Mouse (Mus musculus) hindbrain, embryonic 16.5 days (tissue): ENCODE data around the gene Nelfb. TPM values are rescaled to one million over a fixed set of nuclear protein-coding genes. Genes with fewer than 3 reads are reported as not detected.

Experiments
- ATAC-seq: fragments of 200-750 bp; cut with Nextera tagmentation; 2 replicates; pipeline ENCODE4 v1.8.0; 2017; ENCODE audit warnings: moderate TSS enrichment, moderate library complexity
- H3K27ac ChIP-seq: fragments of 300-500 bp; sonication (generic); 2 replicates; pipeline ENCODE4 v1.5.1; 2014; ENCODE audit warnings: low read depth, mild to moderate bottlenecking, control low read depth, low read length, moderate library complexity
- H3K27me3 ChIP-seq: fragments of 300-500 bp; sonication (generic); replicated peaks from 2 replicates; pipeline ENCODE4 v1.6.1; 2014; ENCODE audit warnings: low read length; ENCODE audit not compliant: control insufficient read depth, insufficient read depth
- H3K36me3 ChIP-seq: fragments of 300-500 bp; sonication (generic); 2 replicates; pipeline ENCODE4 v1.6.1; 2014; ENCODE audit warnings: mild to moderate bottlenecking, low read length, moderate library complexity, mixed read lengths; ENCODE audit not compliant: control insufficient read depth, insufficient read depth
- H3K4me1 ChIP-seq: fragments of 300-500 bp; sonication (generic); 2 replicates; pipeline ENCODE4 v1.6.1; 2014; ENCODE audit warnings: low read depth, low read length; ENCODE audit not compliant: control insufficient read depth, insufficient read depth
- H3K4me2 ChIP-seq: fragments of 300-500 bp; sonication (generic); 2 replicates; pipeline ENCODE4 v1.6.1; 2014; ENCODE audit warnings: mild to moderate bottlenecking, low read length, control low read depth, moderate library complexity
- H3K4me3 ChIP-seq: fragments of 300-500 bp; sonication (generic); 2 replicates; pipeline ENCODE4 v1.5.1; 2014; ENCODE audit warnings: mild to moderate bottlenecking, low read length, control low read depth, moderate library complexity
- H3K9ac ChIP-seq: fragments of 300-500 bp; sonication (generic); 2 replicates; pipeline ENCODE4 v1.6.1; 2014; ENCODE audit warnings: low read depth, mild to moderate bottlenecking, control low read depth, low read length, moderate library complexity
- H3K9me3 ChIP-seq: fragments of 300-500 bp; sonication (generic); 2 replicates; pipeline ENCODE4 v1.6.1; 2014; ENCODE audit warnings: mild to moderate bottlenecking, low read length, moderate library complexity; ENCODE audit not compliant: control insufficient read depth
- WGBS: fragments of 180-500 bp; shearing (Covaris S2); extraction: QIAGEN DNeasy Blood & Tissue Kit; methylation state at CpG from one replicate; pipeline ENCODE4 v1.1.7; 2014; 5-methylcytosine and 5-hydroxymethylcytosine counted together
- polyA plus RNA-seq: library from polyadenylated mRNA; unstranded; fragments of >200 nt; fragmentation: Nextera tagmentation; extraction: Ambion mirVana; gene quantifications from 2 replicates; pipeline ENCODE4 v1.2.1, GENCODE M21; 2015

The Nelfb gene
- polyA plus RNA-seq, 1 experiment from 2014 or later: 105 TPM

- H3K27ac ChIP-seq: peak overlapping the region; percentile 77
- ATAC-seq: no peak
- H3K9me3 ChIP-seq: no peaks in the 10 kb centered on the region
- H3K9ac ChIP-seq: no peak overlapping the region
- peaks cover 22% of the 10 kb centered on the region for H3K4me1 ChIP-seq
- WGBS: 42% methylated on average over 4 of the region's 4 CpGs
- H3K27me3 ChIP-seq: no peaks in the 10 kb centered on the region
- H3K4me3 ChIP-seq: no peak overlapping the region
- H3K4me2 ChIP-seq: peak overlapping the region; percentile 33
- no peaks in the 10 kb centered on the region for H3K36me3 ChIP-seq
Measured at GRCm38 (mm10) chr2:25177076-25177475, 34.2 kb downstream of the Nelfb start.

DNA sequence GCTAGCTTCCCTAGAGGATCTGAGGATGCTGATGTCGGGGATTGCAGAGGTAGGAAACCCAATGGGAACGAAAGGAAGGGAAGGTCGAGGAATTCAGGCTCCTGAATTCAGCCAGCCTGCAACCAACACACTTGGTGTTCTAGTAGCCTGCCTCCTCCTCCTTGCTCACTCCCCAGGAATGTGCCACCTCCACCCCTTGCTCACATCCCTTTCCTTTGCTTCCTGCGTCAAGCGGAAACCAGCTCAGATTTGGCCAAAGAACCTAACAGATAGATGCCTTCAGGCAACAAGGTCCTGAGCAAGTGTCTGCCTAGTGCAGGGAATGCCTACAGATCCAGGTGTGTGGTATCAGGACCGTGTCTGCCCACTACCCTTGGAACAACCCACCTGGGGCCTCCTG, 34.7 kb downstream of the Nelfb start:
- H3K27ac ChIP-seq: peak overlapping the region; percentile 77
- ATAC-seq: no peak
- H3K36me3 ChIP-seq: no peaks in the 10 kb centered on the region
- WGBS: 62% methylated on average over 6 of the region's 6 CpGs
- H3K27me3 ChIP-seq: no peaks in the 10 kb centered on the region
- H3K4me1 ChIP-seq: peaks cover 21% of the 10 kb centered on the region
- peak overlapping the region; percentile 1; the same call in 1 of the 2 replicates for H3K9ac ChIP-seq
- no peak overlapping the region for H3K4me3 ChIP-seq
- H3K9me3 ChIP-seq: no peaks in the 10 kb centered on the region
- peak overlapping the region; percentile 33 for H3K4me2 ChIP-seq

- no peak for ATAC-seq
- Histone ChIP-seq H3K4me1 (peaks cover 21% of the 10 kb centered on the region), H3K4me2 (no peak overlapping the region), H3K9me3 (no peaks in the 10 kb centered on the region), H3K27ac (no peak overlapping the region; the same call in 1 of the 2 replicates), H3K4me3 (no peak overlapping the region), H3K27me3 (no peaks in the 10 kb centered on the region), H3K9ac (no peak overlapping the region), H3K36me3 (no peaks in the 10 kb centered on the region)
- 81% methylated on average over 4 of the region's 4 CpGs for WGBS
Measured at GRCm38 (mm10) chr2:25175690-25176078, 35.6 kb downstream of the Nelfb start.

DNA sequence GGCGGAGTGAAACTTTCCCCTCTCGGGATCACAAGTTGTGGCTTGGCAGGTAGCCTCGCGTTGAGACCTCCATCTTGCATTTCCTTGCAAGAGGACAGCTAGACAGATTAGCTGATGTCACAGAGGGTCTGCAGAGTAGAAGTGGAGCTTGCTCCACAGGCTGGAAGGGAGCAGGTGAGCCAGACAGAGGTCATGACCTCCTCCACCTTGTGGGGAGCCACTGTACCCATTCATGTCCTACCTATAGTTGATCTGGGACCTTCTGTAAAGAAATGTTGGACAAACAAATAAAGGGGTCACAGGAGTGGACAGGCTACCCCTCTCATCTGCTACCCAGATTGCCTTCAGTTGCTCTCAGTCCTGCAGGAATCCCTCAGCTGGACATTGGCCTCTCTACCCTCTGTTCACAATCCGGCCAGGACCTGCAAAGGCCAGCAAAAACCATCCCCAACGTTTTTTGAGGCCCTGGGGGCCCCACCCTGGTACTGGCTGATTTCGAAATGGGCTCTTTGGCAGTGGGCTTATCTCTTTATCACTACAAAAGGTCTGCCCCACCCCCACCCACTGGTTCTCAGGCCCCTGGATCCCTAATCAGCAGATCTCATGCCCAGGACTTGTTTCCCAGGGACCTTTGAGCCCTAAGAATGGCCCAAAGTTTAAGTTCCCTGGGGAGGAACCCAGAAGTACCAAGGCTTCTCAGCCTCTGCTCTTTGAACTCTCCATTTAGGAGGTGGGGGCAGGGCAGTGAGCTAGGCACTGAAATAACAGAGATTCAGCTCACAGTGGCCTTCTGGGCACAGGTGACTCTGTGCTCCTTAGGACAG, 36.2 kb downstream of the Nelfb start:
- no peak overlapping the region for H3K27ac ChIP-seq
- no peaks in the 10 kb centered on the region for H3K36me3 ChIP-seq
- WGBS: 62% methylated on average over 7 of the region's 7 CpGs
- no peak overlapping the region for H3K4me3 ChIP-seq
- no peaks in the 10 kb centered on the region for H3K9me3 ChIP-seq
- no peak for ATAC-seq
- H3K27me3 ChIP-seq: no peaks in the 10 kb centered on the region
- H3K9ac ChIP-seq: no peak overlapping the region
- no peak overlapping the region for H3K4me2 ChIP-seq
- H3K4me1 ChIP-seq: peaks cover 19% of the 10 kb centered on the region

DNA sequence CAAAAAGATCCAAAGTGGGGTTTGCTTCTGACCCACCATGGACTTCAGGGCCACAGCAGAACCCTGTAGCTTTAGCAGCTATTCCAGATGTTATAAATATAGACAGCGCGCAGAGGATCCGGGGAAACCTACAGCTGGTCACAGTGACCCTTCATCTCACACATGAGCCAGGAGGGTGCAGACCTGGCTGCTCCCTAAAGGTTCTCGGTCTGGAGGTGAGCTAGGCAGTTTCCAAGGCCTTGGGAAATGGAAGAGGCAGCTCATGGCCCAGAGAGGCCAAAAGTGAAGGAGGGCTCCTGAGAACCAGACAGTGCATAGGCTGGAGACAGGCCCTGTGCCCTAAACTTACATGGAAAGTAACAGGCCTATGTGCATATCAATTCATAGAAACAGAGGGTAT, 37.5 kb downstream of the Nelfb start:
- H3K9me3 ChIP-seq: no peaks in the 10 kb centered on the region
- H3K9ac ChIP-seq: no peak overlapping the region
- H3K4me1 ChIP-seq: peaks cover 18% of the 10 kb centered on the region
- no peak overlapping the region for H3K27ac ChIP-seq
- H3K4me3 ChIP-seq: no peak overlapping the region
- ATAC-seq: no peak
- no peak overlapping the region for H3K4me2 ChIP-seq
- H3K36me3 ChIP-seq: no peaks in the 10 kb centered on the region
- no peaks in the 10 kb centered on the region for H3K27me3 ChIP-seq
- 98% methylated on average over 4 of the region's 4 CpGs for WGBS

DNA sequence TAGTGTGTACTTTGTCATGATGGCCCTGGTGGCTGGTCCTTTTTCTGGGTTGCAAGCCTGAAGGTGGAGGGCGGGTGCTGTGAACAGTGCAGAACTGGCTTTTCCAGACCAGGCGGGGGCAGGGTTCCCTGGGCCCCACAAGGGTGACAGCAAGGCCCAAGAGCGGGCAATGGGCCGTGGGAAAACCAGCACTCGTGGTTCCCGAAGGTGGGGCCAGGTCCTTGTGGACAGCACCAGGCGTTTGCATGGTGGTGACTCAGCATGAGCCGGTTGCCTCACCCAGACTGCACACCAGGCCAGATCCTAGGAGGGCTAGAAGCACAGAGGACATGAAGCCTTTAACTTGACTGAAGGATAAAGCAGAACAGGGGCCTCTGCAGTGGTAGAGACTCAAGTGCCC, 38.7 kb downstream of the Nelfb start:
- Histone ChIP-seq H3K4me1 (peaks cover 18% of the 10 kb centered on the region), H3K4me3 (no peak overlapping the region), H3K27ac (no peak overlapping the region), H3K9me3 (no peaks in the 10 kb centered on the region), H3K9ac (no peak overlapping the region), H3K27me3 (no peaks in the 10 kb centered on the region), H3K4me2 (no peak overlapping the region), H3K36me3 (no peaks in the 10 kb centered on the region)
- 78% methylated on average over 8 of the region's 8 CpGs for WGBS
- ATAC-seq: no peak

- no peak overlapping the region for H3K4me2 ChIP-seq
- H3K9ac ChIP-seq: no peak overlapping the region
- 29% methylated on average over 1 of the region's 1 CpGs for whole genome bisulfite sequencing
- no peak overlapping the region for H3K4me3 ChIP-seq
- H3K27ac ChIP-seq: no peak overlapping the region
- ATAC-seq: no peak
- no peaks in the 10 kb centered on the region for H3K9me3 ChIP-seq
- no peaks in the 10 kb centered on the region for H3K36me3 ChIP-seq
- H3K4me1 ChIP-seq: peaks cover 14% of the 10 kb centered on the region
- H3K27me3 ChIP-seq: no peaks in the 10 kb centered on the region
Measured at GRCm38 (mm10) chr2:25171769-25172153, 39.5 kb downstream of the Nelfb start.

DNA sequence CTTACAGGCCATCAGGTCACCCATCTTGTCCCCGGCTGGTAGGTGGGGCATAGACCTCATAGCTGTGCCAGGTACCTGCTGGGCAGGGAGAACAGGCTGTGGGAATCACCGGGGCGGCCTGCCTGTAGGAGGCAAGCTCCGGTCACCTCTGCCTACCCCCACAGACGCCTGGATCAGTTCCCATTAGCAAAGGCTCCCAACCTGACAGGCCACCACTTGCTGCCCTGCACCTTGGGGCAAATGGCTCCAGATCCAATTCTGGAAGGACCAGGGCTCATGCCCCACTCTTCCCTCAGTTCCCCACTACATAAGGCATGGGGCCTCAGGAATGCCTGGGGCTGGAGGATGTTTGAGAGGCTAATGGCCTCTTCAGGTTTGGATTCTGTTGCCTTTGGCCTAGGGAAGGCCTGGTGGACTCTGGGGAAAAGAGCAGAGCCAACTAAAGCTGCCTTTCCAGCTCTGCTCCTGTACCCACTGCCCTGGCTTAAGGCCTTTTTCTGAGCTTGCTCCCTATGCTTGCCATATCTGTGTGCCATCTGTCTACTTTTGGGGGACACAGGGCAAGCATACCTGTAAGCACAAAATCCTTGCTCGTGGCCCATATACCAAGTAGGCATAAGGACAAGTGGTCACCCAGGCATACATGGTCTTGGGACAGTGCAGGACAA, 40.1 kb downstream of the Nelfb start:
- Histone ChIP-seq H3K4me1 (peaks cover 10% of the 10 kb centered on the region), H3K27ac (no peak overlapping the region), H3K9ac (no peak overlapping the region), H3K4me3 (no peak overlapping the region), H3K9me3 (no peaks in the 10 kb centered on the region), H3K27me3 (no peaks in the 10 kb centered on the region), H3K4me2 (no peak overlapping the region), H3K36me3 (no peaks in the 10 kb centered on the region)
- ATAC-seq: no peak
- 75% methylated on average over 6 of the region's 6 CpGs for WGBS

DNA sequence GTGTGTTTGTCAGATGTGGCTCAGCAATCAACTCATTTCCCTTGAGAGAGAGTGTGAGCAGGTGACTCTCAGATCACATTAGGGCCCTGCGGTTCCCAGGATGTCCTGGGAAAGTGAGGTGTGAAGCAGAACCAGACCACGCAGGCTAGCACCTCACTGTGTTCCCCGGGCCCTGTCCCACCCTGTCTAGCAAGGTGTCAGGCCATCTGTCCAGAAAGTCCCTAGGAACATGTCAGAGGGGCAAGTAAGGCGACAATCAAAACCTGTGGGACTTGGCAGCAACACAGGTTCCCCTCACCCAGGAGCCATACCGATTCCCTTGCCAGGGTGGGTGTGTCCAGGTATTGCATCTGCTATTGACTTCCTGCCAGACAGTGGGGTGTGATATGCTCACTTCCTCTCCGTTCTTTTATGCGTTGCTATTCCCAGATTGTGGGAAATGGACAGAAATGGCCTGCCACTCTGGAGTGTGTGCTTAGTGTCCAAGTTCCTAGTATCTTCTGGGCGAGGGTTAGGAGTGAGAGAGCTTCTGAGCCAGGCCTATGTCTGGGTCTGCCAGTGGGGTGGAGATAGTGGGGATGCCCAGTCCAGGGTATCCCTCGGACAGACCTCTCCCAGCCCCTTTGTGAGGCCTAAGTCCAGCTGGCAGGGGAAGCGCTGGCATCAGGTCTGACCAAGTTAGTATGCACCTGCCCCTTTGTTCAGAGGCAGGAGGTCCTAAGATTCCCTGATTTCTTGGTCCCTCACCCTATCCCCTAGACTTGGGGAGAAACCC, 40.8 kb downstream of the Nelfb start:
- ATAC-seq: no peak
- Histone ChIP-seq H3K9ac (no peak overlapping the region), H3K27me3 (no peaks in the 10 kb centered on the region), H3K4me2 (no peak overlapping the region), H3K4me3 (no peak overlapping the region), H3K4me1 (peaks cover 10% of the 10 kb centered on the region), H3K36me3 (no peaks in the 10 kb centered on the region), H3K9me3 (no peaks in the 10 kb centered on the region), H3K27ac (no peak overlapping the region; the same call in 1 of the 2 replicates)
- 63% methylated on average over 10 of the region's 10 CpGs for WGBS
